Mouse (Mus musculus): ENCODE measurements around the gene Gdf10.

DNA sequence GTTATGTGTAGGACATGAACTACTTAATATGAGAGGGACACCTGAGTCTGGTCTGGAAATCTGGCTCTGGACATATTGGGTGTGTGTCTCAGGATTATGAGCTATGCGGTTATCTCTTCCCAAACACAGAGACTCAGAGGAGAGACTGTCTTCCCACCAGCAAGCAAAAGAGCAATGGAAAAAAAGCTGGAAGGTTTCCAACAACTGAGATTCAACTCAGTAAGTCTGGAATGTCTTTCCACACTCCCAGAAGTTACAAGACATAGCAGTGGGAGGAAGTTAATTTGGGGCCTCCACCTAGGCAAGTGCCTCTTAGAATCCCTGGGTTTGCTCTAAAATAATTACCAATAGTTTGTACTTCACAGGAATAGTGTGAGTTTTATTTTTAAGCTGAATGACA lies 44.6 kb upstream of the Gdf10 start:
- no peak for TF ChIP-seq GATA2 (IDR thresholded peaks at IDR 0.05; ENCODE audit: borderline replicate concordance, low read depth, low read length)
- TF ChIP-seq CTCF (IDR thresholded peaks at IDR 0.05; ENCODE audit: low read depth, low read length) = no peak
- TF ChIP-seq POLR2AphosphoS5 (IDR thresholded peaks at IDR 0.05; ENCODE audit: insufficient replicate concordance, low read depth, low read length) = no peak
- TF ChIP-seq GATA1 (IDR thresholded peaks at IDR 0.05; ENCODE audit: borderline replicate concordance, low read length) = no peak
- TF ChIP-seq TAL1 (conservative IDR thresholded peaks at IDR 0.05; ENCODE audit: low read depth, low read length) = no peak
